In the genomic region with DNA sequence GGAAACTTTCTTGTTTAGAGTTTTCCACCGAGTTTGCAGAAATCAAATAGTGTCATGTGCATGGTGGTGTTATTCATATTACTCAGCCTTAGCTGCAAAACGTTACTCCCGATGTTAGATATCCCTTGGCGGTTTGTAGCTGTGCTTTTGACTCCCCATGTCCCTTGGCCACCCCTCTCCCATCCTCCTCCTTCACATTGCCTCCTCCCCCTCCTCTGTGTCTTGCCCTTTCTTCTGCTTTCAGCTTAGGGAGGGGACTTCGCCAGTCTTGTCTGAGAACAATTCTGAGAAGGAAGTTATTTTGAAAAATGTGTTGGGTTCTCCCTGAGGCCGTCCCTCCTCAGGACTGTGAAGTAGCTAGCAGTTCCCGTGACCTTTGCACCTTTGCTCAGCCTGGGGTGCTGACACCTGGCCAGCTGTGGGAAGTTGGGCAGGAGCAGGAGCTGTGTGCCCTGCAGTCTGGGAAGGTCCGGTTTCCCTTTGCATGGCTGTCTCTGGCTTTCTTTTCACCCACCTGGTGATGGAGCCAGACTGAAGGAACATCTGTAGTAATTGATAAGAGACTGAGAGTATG, we compare ENCODE assay signal across 9 mouse cellular contexts. TPM values are rescaled to one million over a fixed set of nuclear protein-coding genes. Genes with fewer than 3 reads are reported as not detected.
DNase-seq lines count a peak whose midpoint lies in the region; ATAC-seq lines count a peak whose summit lies in the region.
"Had no signal": no experiment of that assay in that cellular context is flagged by ENCODE, and none has a peak within 500 bp of the region (broad histone marks: within the 10 kb centered on the region; RNA-seq: fewer than 3 reads in every experiment).

No protein-coding gene starts in this region.

- H3K36me3 ChIP-seq in heart, embryonic 16.5 days (ENCODE audit: control insufficient read depth, insufficient read depth) = no peaks in the 10 kb centered on the region
- no peaks in the 10 kb centered on the region for H3K36me3 ChIP-seq in kidney, embryonic 14.5 days (ENCODE audit: control insufficient read depth, insufficient read depth, low read length)
- no peaks in the 10 kb centered on the region for H3K36me3 ChIP-seq in midbrain, embryonic 16.5 days (ENCODE audit: control insufficient read depth, insufficient read depth, low read length)
- H3K36me3 ChIP-seq in midbrain, embryonic 13.5 days = no peaks in the 10 kb centered on the region

- 25% methylated on average over 8 of the region's 8 CpGs for WGBS in heart, embryonic 16.5 days
- WGBS in kidney, embryonic 14.5 days = 13% methylated on average over 8 of the region's 8 CpGs
- WGBS in midbrain, embryonic 16.5 days = 17% methylated on average over 8 of the region's 8 CpGs
- 25% methylated on average over 8 of the region's 8 CpGs for WGBS in midbrain, embryonic 13.5 days

- no peaks in the 10 kb centered on the region for H3K9me3 ChIP-seq in heart, embryonic 16.5 days (replicated peaks; ENCODE audit: control insufficient read depth, low read length)
- H3K9me3 ChIP-seq in kidney, embryonic 14.5 days (ENCODE audit: control insufficient read depth, low read length) = no peaks in the 10 kb centered on the region
- H3K9me3 ChIP-seq in midbrain, embryonic 16.5 days (replicated peaks; ENCODE audit: control insufficient read depth, low read length, poor library complexity, severe bottlenecking) = no peaks in the 10 kb centered on the region
- H3K9me3 ChIP-seq in midbrain, embryonic 13.5 days = no peaks in the 10 kb centered on the region

- H3K4me1 ChIP-seq in heart, embryonic 16.5 days (ENCODE audit: control insufficient read depth, insufficient read depth, low read length) = peaks cover 9% of the 10 kb centered on the region; the same call in 1 of the 2 replicates
- peaks cover 9% of the 10 kb centered on the region; the same call in 1 of the 2 replicates for H3K4me1 ChIP-seq in kidney, embryonic 14.5 days (ENCODE audit: control insufficient read depth, insufficient read depth, low read length)
- H3K4me1 ChIP-seq in midbrain, embryonic 16.5 days (ENCODE audit: control insufficient read depth, insufficient read depth, low read length) = no peaks in the 10 kb centered on the region
- H3K4me1 ChIP-seq in midbrain, embryonic 13.5 days (replicated peaks) = no peaks in the 10 kb centered on the region

- 0 out of 2 replicates have a peak overlapping the region, but pooled peaks have one; percentile 3 for H3K27ac ChIP-seq in heart, embryonic 16.5 days (ENCODE audit: low read length)
- H3K27ac ChIP-seq in kidney, embryonic 14.5 days (ENCODE audit: low read depth, low read length) = peak overlapping the region; percentile 30; the same call in 1 of the 2 replicates
- H3K27ac ChIP-seq in midbrain, embryonic 16.5 days (ENCODE audit: low read length) = no peak overlapping the region
- no peak overlapping the region for H3K27ac ChIP-seq in midbrain, embryonic 13.5 days

- no peak overlapping the region for H3K4me3 ChIP-seq in heart, embryonic 16.5 days (ENCODE audit: low read length)
- H3K4me3 ChIP-seq in kidney, embryonic 14.5 days (ENCODE audit: low read length) = no peak overlapping the region
- no peak overlapping the region for H3K4me3 ChIP-seq in midbrain, embryonic 16.5 days (ENCODE audit: low read depth, low read length)
- H3K4me3 ChIP-seq in midbrain, embryonic 13.5 days (replicated peaks) = no peak overlapping the region

- H3K27me3 ChIP-seq in heart, embryonic 16.5 days (ENCODE audit: control insufficient read depth, insufficient read depth, low read length) = no peaks in the 10 kb centered on the region
- no peaks in the 10 kb centered on the region for H3K27me3 ChIP-seq in kidney, embryonic 14.5 days (ENCODE audit: control insufficient read depth, insufficient read depth, low read length)
- no peaks in the 10 kb centered on the region for H3K27me3 ChIP-seq in midbrain, embryonic 16.5 days (ENCODE audit: control insufficient read depth, insufficient read depth, low read depth, low read length)
- H3K27me3 ChIP-seq in midbrain, embryonic 13.5 days = no peaks in the 10 kb centered on the region

- no peak overlapping the region for H3K9ac ChIP-seq in heart, embryonic 16.5 days (ENCODE audit: low read length)
- H3K9ac ChIP-seq in kidney, embryonic 14.5 days (ENCODE audit: low read depth, low read length) = no peak overlapping the region
- H3K9ac ChIP-seq in midbrain, embryonic 16.5 days (ENCODE audit: low read depth, low read length) = no peak overlapping the region
- no peak overlapping the region for H3K9ac ChIP-seq in midbrain, embryonic 13.5 days (replicated peaks)

- ATAC-seq in heart, embryonic 16.5 days (replicated peaks; ENCODE audit: extremely low read depth, insufficient read depth, low FRiP score) = 0 out of 2 replicates have a peak, but pooled peaks have one; percentile 16
- ATAC-seq in kidney, embryonic 14.5 days (ENCODE audit: low FRiP score, low TSS enrichment) = 0 out of 2 replicates have a peak, but pooled peaks have one; percentile 35
- peak; percentile 39 for ATAC-seq in megakaryocyte progenitor cell, adult 5-6 weeks (replicated peaks; ENCODE audit: poor library complexity)
- no peak for ATAC-seq in midbrain, embryonic 16.5 days
- ATAC-seq in midbrain, embryonic 13.5 days = no peak

- no peak overlapping the region for H3K4me2 ChIP-seq in heart, embryonic 16.5 days (ENCODE audit: low read depth, low read length)
- H3K4me2 ChIP-seq in kidney, embryonic 14.5 days (replicated peaks; ENCODE audit: low read depth, low read length) = no peak overlapping the region
- no peak overlapping the region for H3K4me2 ChIP-seq in midbrain, embryonic 16.5 days (ENCODE audit: low read length)
- H3K4me2 ChIP-seq in midbrain, embryonic 13.5 days (replicated peaks) = no peak overlapping the region

- intact Hi-C loops in heart, postnatal 14 days (cut with DNase I) = loop anchor here (5.0 kb wide), 1 partner anchor 50 kb away; no protein-coding TSS in a partner anchor

- DNase-seq in heart, postnatal 14 days = no peak
- DNase-seq in embryo, embryonic 11 days = peak; percentile 29
- no peak for DNase-seq in thymus, postnatal 36 days
- DNase-seq: gastrocnemius, postnatal 36 days had no signal

RNA-seq across cellular contexts. Expression of gene Prkch, which starts 48.2 kb away (rescaled TPM):
- polyA plus RNA-seq in heart, embryonic 16.5 days (2015; fragmentation: Nextera tagmentation; extraction: Ambion mirVana) = 12.4 and 15.2 TPM in 2 replicates
- 10 to 100 TPM; 25.1 to 27.2 TPM for total RNA-seq in heart, postnatal 14 days (2021)
- 10.7 and 13.2 TPM in 2 replicates for polyA plus RNA-seq in kidney, embryonic 14.5 days (2014; fragmentation: Nextera tagmentation; extraction: Ambion mirVana)
- total RNA-seq in megakaryocyte progenitor cell, adult 5-6 weeks (2015) = 4.2 and 7.5 TPM in 2 replicates
- total RNA-seq in megakaryocyte progenitor cell, adult 5-6 weeks (2017) = 4.5 and 4.9 TPM in 2 replicates
- 10.4 and 13.4 TPM in 2 replicates for polyA plus RNA-seq in midbrain, embryonic 16.5 days (2015; fragmentation: Nextera tagmentation; extraction: Ambion mirVana)
- polyA plus RNA-seq in midbrain, embryonic 13.5 days (2015; fragmentation: Nextera tagmentation; extraction: Ambion mirVana) = 3.9 and 5.5 TPM in 2 replicates

Comparison
In these comparisons a context has a peak if more than half of its experiments do, and no peak if none do; other contexts are left out.
1. ATAC-seq: peak in heart, embryonic 16.5 days (single experiment), kidney, embryonic 14.5 days (single experiment) and megakaryocyte progenitor cell, adult 5-6 weeks (single experiment); none in midbrain, embryonic 16.5 days (single experiment) and midbrain, embryonic 13.5 days (single experiment).
2. H3K27ac ChIP-seq: peak in heart, embryonic 16.5 days (single experiment) and kidney, embryonic 14.5 days (single experiment); none in midbrain, embryonic 16.5 days (single experiment) and midbrain, embryonic 13.5 days (single experiment).